Mouse (Mus musculus): ENCODE measurements around the gene Tm6sf1. TPM values are rescaled to one million over a fixed set of nuclear protein-coding genes. Genes with fewer than 3 reads are reported as not detected.

Gene Tm6sf1
- polyA plus RNA-seq, 1 experiment = 16.7 TPM

- DNase-seq (ENCODE audit: low read depth) = no peak
- TF ChIP-seq CTCF (IDR thresholded peaks at IDR 0.05; ENCODE audit: borderline replicate concordance, extremely low read depth, insufficient read depth, insufficient read length) = no peak
- TF ChIP-seq POLR2A (IDR thresholded peaks at IDR 0.05; ENCODE audit: borderline replicate concordance, extremely low read depth, insufficient read depth, insufficient read length, poor library complexity, severe bottlenecking) = no peak
Observed at GRCm38 (mm10) chr7:81841439-81841838, 17.4 kb upstream of the Tm6sf1 start.

GRCm38 (mm10) chr7:81842141-81842540 is 16.7 kb upstream of the Tm6sf1 start:
- DNase-seq (ENCODE audit: low read depth) = no peak
- TF ChIP-seq CTCF (IDR thresholded peaks at IDR 0.05; ENCODE audit: borderline replicate concordance, extremely low read depth, insufficient read depth, insufficient read length) = no peak
- TF ChIP-seq POLR2A (IDR thresholded peaks at IDR 0.05; ENCODE audit: borderline replicate concordance, extremely low read depth, insufficient read depth, insufficient read length, poor library complexity, severe bottlenecking) = no peak

- TF ChIP-seq CTCF (IDR thresholded peaks at IDR 0.05; ENCODE audit: borderline replicate concordance, extremely low read depth, insufficient read depth, insufficient read length) (no peak), POLR2A (IDR thresholded peaks at IDR 0.05; ENCODE audit: borderline replicate concordance, extremely low read depth, insufficient read depth, insufficient read length, poor library complexity, severe bottlenecking) (no peak)
- DNase-seq (ENCODE audit: low read depth) = no peak
Observed at GRCm38 (mm10) chr7:81842998-81843397, 15.8 kb upstream of the Tm6sf1 start.

GRCm38 (mm10) chr7:81843903-81844302 is 14.9 kb upstream of the Tm6sf1 start:
- no peak for DNase-seq (ENCODE audit: low read depth)
- TF ChIP-seq POLR2A (IDR thresholded peaks at IDR 0.05; ENCODE audit: borderline replicate concordance, extremely low read depth, insufficient read depth, insufficient read length, poor library complexity, severe bottlenecking) (no peak), CTCF (IDR thresholded peaks at IDR 0.05; ENCODE audit: borderline replicate concordance, extremely low read depth, insufficient read depth, insufficient read length) (no peak)

- no peak for DNase-seq (ENCODE audit: low read depth)
- TF ChIP-seq CTCF (IDR thresholded peaks at IDR 0.05; ENCODE audit: borderline replicate concordance, extremely low read depth, insufficient read depth, insufficient read length) (no peak), POLR2A (IDR thresholded peaks at IDR 0.05; ENCODE audit: borderline replicate concordance, extremely low read depth, insufficient read depth, insufficient read length, poor library complexity, severe bottlenecking) (no peak)
Observed at GRCm38 (mm10) chr7:81844801-81845200, 14.0 kb upstream of the Tm6sf1 start.

GRCm38 (mm10) chr7:81845313-81845712 is 13.5 kb upstream of the Tm6sf1 start:
- DNase-seq (ENCODE audit: low read depth) = no peak
- TF ChIP-seq CTCF (IDR thresholded peaks at IDR 0.05; ENCODE audit: borderline replicate concordance, extremely low read depth, insufficient read depth, insufficient read length) (no peak), POLR2A (IDR thresholded peaks at IDR 0.05; ENCODE audit: borderline replicate concordance, extremely low read depth, insufficient read depth, insufficient read length, poor library complexity, severe bottlenecking) (no peak)

GRCm38 (mm10) chr7:81846008-81846407 is 12.8 kb upstream of the Tm6sf1 start:
- DNase-seq (ENCODE audit: low read depth) = no peak
- no peak for TF ChIP-seq CTCF (IDR thresholded peaks at IDR 0.05; ENCODE audit: borderline replicate concordance, extremely low read depth, insufficient read depth, insufficient read length)
- no peak for TF ChIP-seq POLR2A (IDR thresholded peaks at IDR 0.05; ENCODE audit: borderline replicate concordance, extremely low read depth, insufficient read depth, insufficient read length, poor library complexity, severe bottlenecking)

- peak; percentile 41 for DNase-seq (ENCODE audit: low read depth)
- TF ChIP-seq POLR2A (IDR thresholded peaks at IDR 0.05; ENCODE audit: borderline replicate concordance, extremely low read depth, insufficient read depth, insufficient read length, poor library complexity, severe bottlenecking) (no peak), CTCF (IDR thresholded peaks at IDR 0.05; ENCODE audit: borderline replicate concordance, extremely low read depth, insufficient read depth, insufficient read length) (no peak)
Observed at GRCm38 (mm10) chr7:81847010-81847409, 11.8 kb upstream of the Tm6sf1 start.

GRCm38 (mm10) chr7:81847777-81848176 is 11.0 kb upstream of the Tm6sf1 start:
- TF ChIP-seq POLR2A (IDR thresholded peaks at IDR 0.05; ENCODE audit: borderline replicate concordance, extremely low read depth, insufficient read depth, insufficient read length, poor library complexity, severe bottlenecking) = no peak
- peak; percentile 77 for DNase-seq (ENCODE audit: low read depth)

- TF ChIP-seq POLR2A (IDR thresholded peaks at IDR 0.05; ENCODE audit: borderline replicate concordance, extremely low read depth, insufficient read depth, insufficient read length, poor library complexity, severe bottlenecking) = no peak
- no peak for DNase-seq (ENCODE audit: low read depth)
Observed at GRCm38 (mm10) chr7:81849214-81849613, 9.6 kb upstream of the Tm6sf1 start.

GRCm38 (mm10) chr7:81849633-81850032 is 9.2 kb upstream of the Tm6sf1 start:
- DNase-seq (ENCODE audit: low read depth) = no peak
- TF ChIP-seq CTCF (IDR thresholded peaks at IDR 0.05; ENCODE audit: borderline replicate concordance, extremely low read depth, insufficient read depth, insufficient read length) (no peak), POLR2A (IDR thresholded peaks at IDR 0.05; ENCODE audit: borderline replicate concordance, extremely low read depth, insufficient read depth, insufficient read length, poor library complexity, severe bottlenecking) (no peak)

- TF ChIP-seq POLR2A (IDR thresholded peaks at IDR 0.05; ENCODE audit: borderline replicate concordance, extremely low read depth, insufficient read depth, insufficient read length, poor library complexity, severe bottlenecking) (no peak), CTCF (IDR thresholded peaks at IDR 0.05; ENCODE audit: borderline replicate concordance, extremely low read depth, insufficient read depth, insufficient read length) (no peak)
- no peak for DNase-seq (ENCODE audit: low read depth)
Observed at GRCm38 (mm10) chr7:81850171-81850570, 8.6 kb upstream of the Tm6sf1 start.

GRCm38 (mm10) chr7:81851706-81852105 is 7.1 kb upstream of the Tm6sf1 start:
- TF ChIP-seq POLR2A (IDR thresholded peaks at IDR 0.05; ENCODE audit: borderline replicate concordance, extremely low read depth, insufficient read depth, insufficient read length, poor library complexity, severe bottlenecking) (no peak), CTCF (IDR thresholded peaks at IDR 0.05; ENCODE audit: borderline replicate concordance, extremely low read depth, insufficient read depth, insufficient read length) (no peak)

More at GRCm38 (mm10) chr7:81851706-81852105, 7.1 kb upstream of the Tm6sf1 start:
- DNase-seq (ENCODE audit: low read depth) = no peak

Data from brain, embryonic 14.5 days (tissue).